Mouse (Mus musculus) mesoderm, embryonic 11.5 days (tissue): ENCODE measurements around the gene Mup9.
"Not testable (repeated sequence)": the region's sequence is repeated elsewhere in the genome, so short reads cannot be mapped to it uniquely, and the experiment has no call there.

Experiments used
- DNase-seq: peaks from one replicate; pipeline ENCODE4 v3.0.0-alpha.2; 2012; ENCODE audit warnings: low read depth, low spot score

The Mup9 gene

DNA sequence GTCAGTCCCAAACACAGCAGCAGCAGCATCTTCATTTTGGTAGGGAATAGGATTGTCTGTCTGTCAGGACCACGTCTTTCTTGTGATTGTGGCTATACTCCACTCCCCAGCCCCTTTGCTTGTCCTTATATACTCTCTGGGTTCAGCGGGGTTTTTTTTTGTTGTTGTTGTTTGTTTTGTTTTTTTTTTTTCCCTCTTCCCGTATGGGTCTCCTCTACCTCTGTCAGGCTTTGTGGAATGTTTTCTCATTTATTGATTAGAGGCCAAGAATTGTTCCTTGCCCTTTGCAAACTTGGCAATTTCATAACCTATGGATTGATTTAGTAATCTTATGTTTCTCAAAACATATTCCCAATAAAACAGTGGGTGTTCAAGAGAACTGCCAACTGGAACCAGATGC lies at the start of gene Mup9:
TSS of gene Mup9 (minus strand) at position 101 of the 400 bp plus-strand sequence.
- not testable (repeated sequence) for DNase-seq
